Mouse (Mus musculus) heart, postnatal 0 days (tissue): ENCODE measurements at regions not wholly inside any gene's neighbourhood (a gene's known extent, or its start where the extent isn't known, plus 50 kb on each side); places are given as distances from the start of the nearest gene placed in this dataset.

Experiments
- ATAC-seq: fragments of 200-750 bp; cut with Nextera tagmentation; 2 replicates; pipeline ENCODE4 v1.8.0; 2017; ENCODE audit warnings: low read depth, moderate number of reproducible peaks, moderate library complexity; ENCODE audit not compliant: insufficient read depth
- DNase-seq: peaks from one replicate; pipeline ENCODE4 v3.0.0-alpha.2; 2016; ENCODE audit warnings: low spot score
- H3K27ac ChIP-seq: fragments of 300-500 bp; sonication (generic); 2 replicates; pipeline ENCODE4 v1.5.1; 2014; ENCODE audit warnings: low read depth, mild to moderate bottlenecking
- H3K27me3 ChIP-seq: fragments of 300-500 bp; sonication (generic); 2 replicates; pipeline ENCODE4 v1.6.1; 2014; ENCODE audit warnings: low read length, mixed read lengths; ENCODE audit not compliant: control insufficient read depth, insufficient read depth
- H3K36me3 ChIP-seq: fragments of 300-500 bp; sonication (generic); replicated peaks from 2 replicates; pipeline ENCODE4 v1.6.1; 2014; ENCODE audit warnings: low read length, mixed read lengths; ENCODE audit not compliant: control insufficient read depth, insufficient read depth
- H3K4me1 ChIP-seq: fragments of 300-500 bp; sonication (generic); 2 replicates; pipeline ENCODE4 v1.6.1; 2014; ENCODE audit warnings: antibody characterized with exemption; ENCODE audit not compliant: control insufficient read depth, insufficient read depth
- H3K4me2 ChIP-seq: fragments of 300-500 bp; sonication (generic); 2 replicates; pipeline ENCODE4 v1.6.1; 2014; ENCODE audit warnings: low read depth, mild to moderate bottlenecking, low read length, moderate library complexity
- H3K4me3 ChIP-seq: fragments of 300-500 bp; sonication (generic); 2 replicates; pipeline ENCODE4 v1.5.1; 2014; ENCODE audit warnings: low read depth, low read length
- H3K9ac ChIP-seq: fragments of 300-500 bp; sonication (generic); replicated peaks from 2 replicates; pipeline ENCODE4 v1.6.1; 2014; ENCODE audit warnings: low read depth, low read length, mixed read lengths
- H3K9me3 ChIP-seq: fragments of 300-500 bp; sonication (generic); replicated peaks from 2 replicates; pipeline ENCODE4 v1.6.1; 2016; ENCODE audit warnings: low read length; ENCODE audit not compliant: control insufficient read depth
- CTCF ChIP-seq: IDR thresholded peaks from 2 replicates; pipeline ENCODE4 v1.5.1; 2016; ENCODE audit warnings: antibody characterized with exemption, control low read depth, low read depth
- EP300 ChIP-seq: IDR thresholded peaks from 2 replicates; pipeline ENCODE4 v1.6.1; 2016; ENCODE audit warnings: antibody characterized with exemption, low read depth
- WGBS: fragments of 180-500 bp; shearing (Covaris S2); extraction: QIAGEN DNeasy Blood & Tissue Kit; methylation state at CpG from one replicate; pipeline ENCODE4 v1.1.7; 2014; 5-methylcytosine and 5-hydroxymethylcytosine counted together

- ATAC-seq (no peak), DNase-seq (no peak)
- no peak overlapping the region for H3K4me2 ChIP-seq
- H3K27me3 ChIP-seq: no peaks in the 10 kb centered on the region
- no peak overlapping the region for H3K4me3 ChIP-seq
- no peak overlapping the region for H3K9ac ChIP-seq
- no peaks in the 10 kb centered on the region for H3K9me3 ChIP-seq
- no peak overlapping the region for H3K27ac ChIP-seq
- no peaks in the 10 kb centered on the region for H3K4me1 ChIP-seq
- no peak for TF ChIP-seq CTCF
- TF ChIP-seq EP300: no peak
- 83% methylated on average over 4 of the region's 4 CpGs for WGBS
- H3K36me3 ChIP-seq: no peaks in the 10 kb centered on the region
Measured at GRCm38 (mm10) chr7:136751477-136751876, 142.9 kb upstream of the Mgmt start.

- ATAC-seq (no peak), DNase-seq (no peak)
- TF ChIP-seq CTCF (no peak), EP300 (no peak)
- H3K4me3 ChIP-seq: no peak overlapping the region
- H3K9ac ChIP-seq: no peak overlapping the region
- 65% methylated on average over 6 of the region's 6 CpGs for WGBS
- H3K36me3 ChIP-seq: no peaks in the 10 kb centered on the region
- no peaks in the 10 kb centered on the region for H3K9me3 ChIP-seq
- no peaks in the 10 kb centered on the region for H3K4me1 ChIP-seq
- H3K27me3 ChIP-seq: no peaks in the 10 kb centered on the region
- H3K27ac ChIP-seq: no peak overlapping the region
- no peak overlapping the region for H3K4me2 ChIP-seq
Measured at GRCm38 (mm10) chr7:136754821-136755220, 139.6 kb upstream of the Mgmt start.

GRCm38 (mm10) chr7:136765026-136765425, 129.4 kb upstream of the Mgmt start:
- Histone ChIP-seq H3K27ac (no peak overlapping the region), H3K9ac (no peak overlapping the region), H3K36me3 (no peaks in the 10 kb centered on the region), H3K4me2 (no peak overlapping the region), H3K4me3 (no peak overlapping the region), H3K9me3 (no peaks in the 10 kb centered on the region), H3K4me1 (no peaks in the 10 kb centered on the region), H3K27me3 (no peaks in the 10 kb centered on the region; the same call in 1 of the 2 replicates)
- 44% methylated on average over 7 of the region's 7 CpGs for WGBS
- no peak for ATAC-seq
- TF ChIP-seq EP300 (no peak), CTCF (no peak)
- DNase-seq: no peak

- H3K4me1 ChIP-seq: no peaks in the 10 kb centered on the region
- H3K9me3 ChIP-seq: no peaks in the 10 kb centered on the region
- no peak overlapping the region for H3K4me3 ChIP-seq
- ATAC-seq (no peak), DNase-seq (no peak)
- no peaks in the 10 kb centered on the region; the same call in 1 of the 2 replicates for H3K27me3 ChIP-seq
- H3K27ac ChIP-seq: no peak overlapping the region
- 49% methylated on average over 9 of the region's 9 CpGs for WGBS
- TF ChIP-seq EP300 (no peak), CTCF (no peak)
- no peak overlapping the region for H3K4me2 ChIP-seq
- H3K9ac ChIP-seq: no peak overlapping the region
- H3K36me3 ChIP-seq: no peaks in the 10 kb centered on the region
Measured at GRCm38 (mm10) chr7:136767231-136767630, 127.2 kb upstream of the Mgmt start.

DNA sequence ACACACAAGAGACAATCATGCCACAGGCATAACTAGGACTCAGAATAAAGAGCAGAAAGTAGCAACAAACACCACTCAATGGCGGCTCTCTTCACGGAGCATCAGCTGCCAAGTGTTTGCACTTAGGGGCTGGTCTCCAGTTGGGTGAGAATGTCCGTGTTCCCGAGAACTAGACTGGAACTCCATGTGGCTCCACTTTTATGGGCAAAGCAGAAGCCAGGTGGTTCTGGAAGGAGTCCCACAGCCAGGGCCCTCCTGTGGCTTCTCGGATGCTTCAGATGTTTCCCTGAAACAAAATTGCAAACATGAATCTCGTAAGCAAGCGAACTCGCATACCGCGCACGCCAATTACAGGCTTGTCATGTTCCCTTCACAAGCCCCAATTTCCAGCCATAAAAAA, 113.7 kb upstream of the Mgmt start:
- Histone ChIP-seq H3K27me3 (no peaks in the 10 kb centered on the region), H3K36me3 (no peaks in the 10 kb centered on the region), H3K9me3 (no peaks in the 10 kb centered on the region), H3K4me2 (no peak overlapping the region), H3K4me3 (no peak overlapping the region), H3K4me1 (no peaks in the 10 kb centered on the region), H3K27ac (no peak overlapping the region), H3K9ac (no peak overlapping the region)
- TF ChIP-seq EP300: no peak
- TF ChIP-seq CTCF: no peak
- ATAC-seq (no peak), DNase-seq (no peak)
- 86% methylated on average over 11 of the region's 11 CpGs for WGBS

DNA sequence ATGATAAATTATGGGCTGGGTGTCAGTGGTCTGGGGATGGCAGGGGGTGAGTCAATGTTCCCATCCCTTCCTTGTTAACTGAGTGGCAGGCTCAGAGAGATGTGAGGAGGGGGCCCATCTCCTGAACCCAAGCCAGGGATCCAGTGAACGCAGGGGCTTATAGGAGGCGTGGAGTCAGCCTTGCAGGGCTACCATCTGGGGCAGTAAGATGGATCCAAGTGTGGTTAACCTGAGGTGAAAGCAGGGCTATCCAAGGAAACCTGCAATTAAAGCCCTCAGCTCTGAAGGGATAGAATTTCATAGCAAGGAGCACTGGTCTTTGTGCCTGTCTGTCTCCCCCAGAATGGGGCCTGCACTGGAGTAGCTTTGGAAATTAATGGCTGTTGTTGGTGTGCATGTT, 103.3 kb upstream of the Mgmt start:
- TF ChIP-seq CTCF: no peak
- no peak for TF ChIP-seq EP300
- Histone ChIP-seq H3K36me3 (no peaks in the 10 kb centered on the region), H3K4me2 (no peak overlapping the region), H3K4me3 (no peak overlapping the region), H3K9me3 (no peaks in the 10 kb centered on the region), H3K27me3 (no peaks in the 10 kb centered on the region), H3K4me1 (no peaks in the 10 kb centered on the region), H3K9ac (no peak overlapping the region), H3K27ac (no peak overlapping the region)
- WGBS: 92% methylated on average over 2 of the region's 2 CpGs
- no peak for DNase-seq
- ATAC-seq: no peak
